Mouse (Mus musculus) yolk sac, embryonic 10.5 days (tissue): Measurements from ENCODE around the gene Lypd4.
"Not testable (repeated sequence)": the region's sequence is repeated elsewhere in the genome, so short reads cannot be mapped to it uniquely, and the experiment has no call there.

Source experiments
- DNase-seq: peaks from one replicate; pipeline ENCODE4 v3.0.0-alpha.2; 2017; ENCODE audit warnings: low spot score

Gene Lypd4

DNA sequence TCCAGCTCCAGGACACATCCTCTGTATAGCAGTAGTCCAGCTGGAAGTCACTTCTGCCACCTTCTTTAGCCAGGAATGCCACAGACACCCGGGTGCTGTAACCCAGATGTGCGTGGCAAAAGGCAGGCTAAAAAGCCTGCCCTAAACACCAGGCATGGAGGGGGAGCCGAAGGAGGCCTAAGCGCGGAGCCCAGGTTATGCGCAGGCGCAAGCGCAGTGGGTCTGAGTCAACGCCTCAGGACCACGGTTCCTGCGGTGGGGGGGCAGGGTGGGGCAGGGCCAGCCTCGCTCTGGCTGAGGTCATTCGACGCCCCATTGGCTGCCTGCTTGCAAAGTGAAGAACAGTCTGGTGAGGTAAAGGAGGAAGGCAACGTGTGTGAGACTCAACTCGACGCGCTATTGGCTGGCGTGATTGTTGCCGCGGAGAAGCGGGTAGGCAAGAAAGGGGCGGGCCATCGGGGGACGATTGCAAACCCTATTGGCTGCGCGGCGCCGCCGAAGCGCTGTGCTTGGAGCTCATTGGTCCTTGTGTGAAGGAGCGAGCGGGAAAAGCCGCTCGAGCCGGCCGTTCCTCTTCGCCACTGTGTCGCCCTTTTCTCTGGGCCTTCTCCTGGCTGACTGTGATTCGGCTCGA is at the start of gene Lypd4, which contains the start of gene Dmrtc2:
Gene Lypd4, minus strand, starts transcription at position 410 of the 634 bp plus-strand sequence.
Gene Dmrtc2, plus strand, starts transcription at position 526 of the 634 bp plus-strand sequence.
- DNase-seq = no peak

DNA sequence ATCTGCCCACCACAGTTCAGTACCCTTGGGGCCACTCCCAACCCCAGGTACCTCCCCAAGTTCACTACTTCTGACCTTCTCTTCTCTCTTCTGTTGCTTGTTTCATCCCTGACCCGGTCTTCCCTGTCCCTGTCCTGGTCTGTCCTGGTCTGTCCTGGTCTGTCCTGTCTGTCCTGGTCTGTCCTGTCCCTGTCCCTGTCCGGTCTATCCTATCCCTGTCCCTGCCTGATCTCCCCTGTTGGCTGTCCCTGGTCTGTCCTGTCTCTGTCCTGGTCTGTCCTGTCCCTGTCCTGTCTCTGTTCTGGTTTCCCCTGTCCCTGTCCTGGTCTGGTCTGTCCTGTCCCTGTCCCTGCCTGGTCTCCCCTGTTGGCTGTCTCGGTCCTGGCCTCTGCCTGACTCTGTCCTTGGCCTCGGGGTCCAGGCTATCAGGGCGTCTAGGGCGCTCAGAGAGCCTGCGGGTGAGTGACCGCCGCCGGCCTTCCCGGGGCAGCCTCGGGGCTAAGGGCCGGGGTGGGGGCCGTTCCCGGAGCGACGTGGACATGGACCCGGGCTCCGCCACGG is 49.1 kb upstream of the Lypd4 start:
- DNase-seq = no peak

DNA sequence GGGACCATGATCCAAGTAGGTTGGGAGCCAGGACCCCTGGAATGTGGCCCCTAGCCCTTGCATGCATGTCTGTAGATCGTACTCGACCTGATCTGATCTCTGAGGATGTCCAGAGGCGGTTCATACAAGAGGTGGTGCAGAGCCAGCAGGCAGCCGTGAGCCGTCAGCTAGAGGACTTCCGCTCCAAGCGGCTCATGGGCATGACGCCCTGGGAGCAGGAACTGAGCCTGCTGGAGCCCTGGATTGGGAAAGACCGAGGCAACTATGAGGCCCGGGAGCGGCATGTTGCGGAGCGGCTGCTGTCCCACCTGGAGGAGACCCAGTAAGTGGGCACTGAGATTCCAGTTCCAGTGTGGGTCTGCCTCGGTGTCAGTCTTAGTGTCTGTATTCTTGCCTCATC is 42.7 kb upstream of the Lypd4 start:
- no peak for DNase-seq

DNA sequence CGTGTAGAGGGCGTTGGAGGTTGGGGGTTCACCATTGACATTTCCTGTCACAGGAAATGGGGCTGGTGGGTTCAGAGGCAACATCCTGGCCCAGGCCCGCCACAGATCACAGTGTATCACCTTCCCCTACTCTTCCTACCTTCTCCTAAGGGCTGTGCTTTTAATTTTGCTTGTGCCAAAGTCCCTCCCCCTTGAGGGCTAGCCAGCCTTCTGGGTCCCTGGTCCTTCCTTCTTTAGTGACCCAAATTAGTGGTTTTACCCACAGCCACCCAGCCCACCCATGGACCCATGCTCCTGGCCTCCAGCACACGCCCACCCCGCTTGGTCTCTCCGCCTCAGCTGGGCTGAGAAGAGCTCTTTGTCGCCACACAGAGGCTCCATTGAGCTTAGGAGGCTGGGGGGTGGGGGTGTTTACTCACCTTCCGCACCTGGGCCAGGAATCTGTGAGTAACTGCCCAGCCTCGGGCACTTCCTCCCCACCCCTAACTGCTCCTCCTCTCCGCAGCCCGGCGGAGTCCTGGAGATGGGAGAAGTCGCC is 37.5 kb upstream of the Lypd4 start:
- DNase-seq = no peak

DNA sequence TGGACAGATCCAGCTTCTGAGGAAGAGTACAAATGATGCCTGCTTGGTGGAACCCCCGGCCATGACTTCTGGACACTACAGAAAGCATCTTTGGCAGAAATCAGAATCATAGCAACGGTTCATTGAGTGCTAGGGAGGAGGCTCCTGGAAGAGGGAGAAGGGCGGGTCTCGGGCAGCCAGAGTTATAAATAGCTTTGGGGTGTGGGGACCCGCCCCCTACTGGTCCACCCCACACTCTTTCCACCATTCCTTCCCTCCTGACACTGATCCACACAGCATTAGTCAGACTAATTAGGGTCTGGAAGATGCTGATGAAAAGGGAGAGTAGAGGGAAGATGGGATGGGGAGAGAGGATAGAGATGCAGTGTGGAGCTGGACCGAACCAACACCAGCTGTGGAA is 36.8 kb upstream of the Lypd4 start:
- no peak for DNase-seq

DNA sequence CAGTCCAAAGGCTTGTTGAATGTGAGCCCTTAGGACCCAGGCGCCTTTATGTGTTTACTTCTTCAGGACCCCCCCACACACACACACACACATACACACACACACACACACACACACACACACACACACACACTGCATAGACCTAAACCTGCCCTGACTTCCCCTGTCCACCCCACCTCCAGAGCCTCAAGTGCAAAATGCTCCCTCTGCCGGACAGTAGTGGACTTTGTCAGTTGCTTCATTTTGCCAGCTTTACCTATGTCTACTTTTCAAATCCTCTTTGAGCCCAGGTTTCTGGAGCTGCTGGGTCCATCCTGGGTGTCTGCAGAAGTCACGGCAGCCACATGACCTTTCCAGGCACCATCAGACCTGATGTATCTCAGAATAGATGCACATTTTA is 35.2 kb upstream of the Lypd4 start:
- DNase-seq = peak; percentile 68

DNA sequence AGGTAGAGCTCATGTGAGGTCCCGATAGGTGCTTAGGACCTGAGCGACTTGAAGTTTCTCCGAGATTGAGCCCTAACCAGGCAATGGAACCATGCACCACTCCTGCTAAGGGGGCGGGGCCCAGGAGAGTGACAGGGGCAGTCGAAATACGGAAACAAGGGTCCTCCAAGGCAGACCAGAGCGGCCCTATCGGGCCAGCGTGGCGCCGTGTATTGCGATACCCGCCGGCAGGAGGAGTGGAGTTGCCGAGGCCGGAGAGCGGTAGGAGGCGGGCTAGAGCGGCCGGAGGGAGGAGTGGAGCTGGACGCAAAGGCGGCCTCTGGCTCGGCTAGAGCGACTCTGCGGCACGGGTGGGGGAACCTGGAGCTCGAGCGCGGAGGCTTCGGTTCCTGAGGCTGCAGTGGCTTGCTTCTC is 34.3 kb upstream of the Lypd4 start:
- peak; percentile 97 for DNase-seq

DNA sequence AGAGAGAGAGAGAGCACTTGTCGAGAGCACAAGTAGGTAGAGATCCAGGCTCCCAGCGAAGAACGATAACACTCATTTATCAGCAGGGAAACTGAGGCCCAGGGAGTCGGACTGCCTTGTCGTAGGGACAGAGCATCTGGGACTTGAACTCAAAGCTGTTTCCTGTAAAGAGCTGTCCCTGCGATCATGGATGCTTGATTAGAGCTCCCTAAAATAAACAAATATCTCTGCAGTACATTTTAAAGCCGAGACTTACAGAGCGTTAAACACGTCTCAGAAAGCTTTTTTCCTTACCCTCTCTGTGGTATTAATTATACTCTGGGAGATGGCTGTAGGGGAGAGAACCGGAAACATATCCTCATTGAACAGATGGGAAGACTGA is 33.7 kb upstream of the Lypd4 start:
- no peak for DNase-seq

DNA sequence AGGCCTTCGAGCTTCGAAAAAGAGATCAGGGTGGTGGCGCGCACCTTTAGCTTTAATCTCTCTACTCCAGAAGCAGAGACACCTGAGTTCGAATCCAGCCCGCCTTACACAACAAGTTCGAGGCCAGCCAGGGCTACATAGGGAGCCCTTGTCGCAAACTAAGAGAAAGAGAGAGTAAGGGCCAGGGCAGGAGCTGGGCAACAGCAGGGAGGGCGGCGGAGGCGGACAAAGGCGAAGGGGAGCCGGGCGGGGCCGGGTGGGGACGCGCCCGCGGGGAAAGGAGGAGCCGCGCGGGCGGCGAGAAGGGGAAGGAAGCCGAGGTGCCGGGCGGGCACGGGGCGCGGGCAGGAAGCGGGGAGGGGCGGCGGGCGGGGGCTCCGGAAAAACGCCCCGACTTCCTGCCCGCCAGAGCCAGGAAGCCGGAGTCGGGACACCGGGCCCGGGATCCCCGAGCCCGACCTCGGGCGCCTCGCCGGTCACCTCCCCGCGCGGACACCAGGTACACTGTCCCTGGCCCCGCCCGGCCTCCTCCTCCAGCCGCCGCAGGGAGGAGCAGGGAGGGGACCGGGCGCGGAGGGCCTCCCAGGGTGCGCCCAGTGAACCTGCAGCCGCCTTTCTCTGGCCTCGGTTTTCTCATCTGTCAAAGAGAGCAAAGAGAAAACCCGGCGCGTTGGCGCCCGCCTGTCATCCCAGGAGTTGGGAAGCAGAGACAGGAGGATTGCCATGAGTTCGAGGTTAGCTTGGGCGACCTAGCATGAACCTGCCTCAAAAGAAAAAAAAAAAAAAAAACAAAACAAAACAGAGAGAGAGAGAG is 33.1 kb upstream of the Lypd4 start, which contains the start of gene Arhgef1:
Gene Arhgef1, plus strand, starts transcription at position 283 of the 814 bp plus-strand sequence.
- peak; percentile 71 for DNase-seq

DNA sequence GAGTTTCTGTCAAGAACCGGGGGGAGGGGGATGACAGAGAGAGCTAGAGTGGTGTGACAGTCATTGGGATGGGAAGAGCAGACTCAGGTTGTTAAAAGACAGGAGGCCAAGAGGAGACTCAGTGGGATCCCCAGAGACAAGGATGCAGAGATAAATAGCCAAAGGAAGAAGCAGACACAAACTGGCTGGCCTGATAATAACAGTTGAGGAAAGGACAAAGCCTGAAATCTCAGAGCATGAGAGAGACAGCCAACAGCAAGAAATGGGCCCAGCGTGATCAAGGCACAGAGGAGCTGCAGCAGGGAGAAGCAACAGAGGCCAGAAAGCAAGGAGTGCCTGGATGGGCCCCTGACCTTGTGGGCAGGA is 32.5 kb upstream of the Lypd4 start:
- DNase-seq = no peak

DNA sequence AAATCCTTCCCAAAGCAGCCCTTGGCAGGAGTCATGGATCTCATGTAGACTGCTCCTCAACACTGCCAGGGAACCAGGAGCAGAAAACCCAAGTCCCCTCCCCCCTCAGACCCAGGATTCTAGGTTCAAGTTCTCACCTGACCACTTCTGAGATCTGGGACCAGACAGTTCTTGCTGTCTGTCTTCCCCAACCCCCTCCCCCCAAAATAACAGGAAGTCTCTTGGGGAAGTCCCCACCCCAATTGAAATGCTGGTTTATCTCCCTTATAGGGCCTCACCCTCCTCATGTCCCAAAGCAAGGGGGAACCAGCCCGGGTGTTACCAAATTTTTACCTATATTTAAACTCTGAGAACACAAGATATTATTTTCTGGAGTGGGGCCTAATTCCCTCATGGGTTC is 32.1 kb upstream of the Lypd4 start:
- no peak for DNase-seq

DNA sequence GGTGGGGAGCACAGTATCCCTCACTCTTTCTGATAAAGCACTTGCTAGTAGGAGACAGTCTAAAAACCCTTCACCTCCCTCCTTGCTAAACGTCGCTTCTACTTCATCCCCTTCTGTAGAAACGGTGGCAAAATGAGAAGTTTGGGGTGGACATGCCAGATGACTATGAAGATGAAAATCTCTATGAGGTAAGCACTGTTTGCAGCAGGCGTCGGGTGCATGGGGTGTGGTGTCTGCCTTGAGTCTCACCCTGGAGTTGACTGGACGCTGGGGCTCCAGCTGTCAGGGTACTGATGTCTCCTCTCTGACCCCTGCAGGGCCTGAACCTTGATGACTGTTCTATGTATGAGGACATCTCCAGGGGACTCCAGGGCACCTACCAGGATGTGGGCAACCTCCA is 31.4 kb upstream of the Lypd4 start:
- no peak for DNase-seq

DNA sequence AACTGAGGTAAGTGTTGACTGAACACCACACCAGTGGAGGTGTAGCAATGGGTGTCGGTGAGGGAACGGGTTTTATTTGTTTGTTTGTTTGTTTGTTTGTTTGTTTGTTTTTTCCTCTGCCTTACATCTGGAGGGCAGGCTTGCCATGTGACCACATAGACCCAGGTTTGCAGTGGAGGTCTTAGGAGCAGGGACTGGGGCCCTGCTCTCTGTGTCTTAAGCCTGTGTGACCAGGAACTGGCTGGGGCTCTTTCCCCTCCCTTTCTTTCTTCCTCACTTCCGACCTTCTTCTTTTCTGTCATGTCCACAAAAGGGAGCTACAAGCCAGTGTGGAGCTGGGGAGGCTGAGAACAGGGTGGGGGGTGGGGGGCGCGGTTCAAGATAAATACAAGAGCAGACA is 28.2 kb upstream of the Lypd4 start:
- no peak for DNase-seq

DNA sequence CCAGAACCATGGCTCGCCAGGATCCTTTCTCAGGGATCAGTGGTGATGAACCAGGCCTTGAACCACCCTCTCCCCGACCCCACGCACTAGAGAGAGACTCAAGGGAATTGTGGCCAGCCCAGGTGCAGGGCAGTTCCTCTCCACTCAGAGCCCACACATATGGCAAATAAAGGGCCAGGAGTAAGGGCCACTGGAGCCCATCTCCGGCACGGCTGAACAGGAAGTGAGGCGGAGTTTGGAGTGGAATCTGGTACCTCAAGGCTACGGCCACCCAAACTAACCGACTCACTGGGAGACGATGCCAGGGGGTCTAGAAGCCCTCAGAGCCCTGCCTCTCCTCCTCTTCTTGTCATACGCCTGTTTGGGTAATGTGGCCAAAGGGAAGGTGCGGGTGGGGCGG is 27.5 kb upstream of the Lypd4 start, which contains the start of gene Cd79a:
Gene Cd79a, plus strand, starts transcription at position 158 of the 400 bp plus-strand sequence.
- no peak for DNase-seq

DNA sequence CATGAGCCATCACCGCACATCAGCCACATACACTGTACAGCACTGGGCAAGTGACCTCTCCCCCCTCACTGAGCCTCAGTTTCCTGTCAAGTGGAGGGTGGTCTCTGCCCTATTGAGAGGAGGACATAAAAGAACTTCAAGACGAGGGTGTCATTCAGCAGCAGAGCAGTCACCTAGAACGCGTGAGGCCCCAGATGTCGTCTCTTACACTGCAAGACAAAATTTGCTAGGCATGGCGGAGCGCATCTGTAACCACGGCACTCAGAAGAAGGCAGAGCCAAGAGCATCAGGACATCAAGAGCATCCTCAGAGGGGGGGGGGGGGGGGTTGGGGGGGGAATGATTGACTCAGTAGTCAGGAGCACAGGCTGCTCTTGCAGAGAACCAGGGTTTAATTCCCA is 26.5 kb upstream of the Lypd4 start:
- DNase-seq = no peak

DNA sequence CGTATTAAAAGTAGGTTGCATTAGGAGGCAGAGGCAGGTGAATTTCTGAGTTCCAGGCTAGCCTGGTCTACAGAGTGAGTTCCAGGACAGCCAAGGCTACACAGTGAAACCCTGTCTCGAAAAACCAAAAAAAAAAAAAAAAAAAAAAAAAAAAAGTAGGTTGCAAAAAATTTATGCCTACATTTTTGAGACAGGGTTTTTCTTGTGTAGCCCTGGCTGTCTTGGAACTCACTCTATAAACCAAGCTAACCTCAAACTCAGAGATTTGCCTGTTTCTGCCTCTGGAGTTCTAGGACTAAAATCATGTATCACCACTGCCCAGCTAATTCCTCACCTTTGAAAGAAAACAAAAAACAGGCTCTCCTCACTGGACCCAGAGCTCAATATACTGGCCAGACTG is 26.0 kb upstream of the Lypd4 start:
- DNase-seq = not testable (repeated sequence)

DNA sequence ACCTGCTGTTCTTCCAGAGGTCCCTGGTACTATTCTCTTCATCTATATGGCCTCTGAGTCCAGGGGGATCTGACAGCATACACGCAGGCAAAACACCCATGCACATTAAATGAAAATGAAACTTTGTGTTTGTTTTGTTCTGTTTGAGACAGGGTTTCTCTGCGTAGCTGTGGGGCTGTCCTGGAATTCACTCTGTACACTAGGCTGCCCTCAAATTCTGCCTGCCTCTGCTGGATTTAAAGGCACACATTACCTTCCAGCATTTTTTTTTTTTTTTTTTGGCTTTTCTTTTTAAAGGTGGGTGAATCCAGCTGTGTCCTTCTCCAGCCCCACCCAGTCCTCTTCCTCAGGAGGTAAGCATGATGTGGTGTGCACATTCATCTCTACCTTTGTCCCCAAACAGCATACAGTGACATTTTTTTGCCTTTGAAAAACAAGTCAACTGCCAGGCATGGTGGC is 22.4 kb upstream of the Lypd4 start:
- no peak for DNase-seq

DNA sequence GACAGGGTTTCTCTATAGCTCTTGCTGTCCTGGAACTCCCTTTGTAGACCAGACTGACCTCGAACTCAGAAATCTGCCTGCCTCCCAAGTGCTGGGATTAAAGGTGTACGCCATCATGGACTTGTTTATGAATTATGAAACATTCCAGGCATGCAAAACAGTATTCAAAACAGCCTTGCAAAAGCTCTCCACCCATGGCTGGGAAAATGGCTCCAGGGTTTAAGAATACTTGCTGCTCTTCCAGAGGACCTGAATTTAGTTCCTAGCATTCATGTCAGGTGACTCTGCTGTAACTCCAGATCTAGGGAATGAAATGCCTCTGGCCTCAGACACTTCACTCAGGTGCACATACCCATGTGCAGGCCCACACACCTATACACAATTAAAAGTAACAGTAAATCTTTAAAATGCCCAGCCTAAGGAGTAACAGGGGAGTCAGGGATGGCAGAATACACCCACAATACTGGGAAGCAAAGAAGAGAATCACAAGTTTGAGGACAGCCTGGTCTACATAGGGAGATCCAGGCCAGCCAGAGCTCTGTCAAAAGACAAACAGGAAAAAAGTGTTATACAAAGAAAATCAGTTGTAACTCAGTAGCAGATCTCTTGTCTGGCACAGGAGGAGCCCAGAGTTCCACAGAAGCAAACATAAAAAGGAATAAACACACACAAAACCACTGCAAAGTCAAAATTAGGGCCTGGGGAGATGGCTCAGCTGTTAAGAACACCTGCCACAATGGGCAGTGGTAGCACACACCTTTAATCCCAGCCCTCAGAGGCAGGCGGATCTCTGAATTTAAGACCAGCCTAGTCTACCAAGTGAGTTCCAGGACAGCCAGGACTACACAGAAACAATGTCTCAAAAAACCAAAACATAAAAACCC is 21.7 kb upstream of the Lypd4 start:
- no peak for DNase-seq

DNA sequence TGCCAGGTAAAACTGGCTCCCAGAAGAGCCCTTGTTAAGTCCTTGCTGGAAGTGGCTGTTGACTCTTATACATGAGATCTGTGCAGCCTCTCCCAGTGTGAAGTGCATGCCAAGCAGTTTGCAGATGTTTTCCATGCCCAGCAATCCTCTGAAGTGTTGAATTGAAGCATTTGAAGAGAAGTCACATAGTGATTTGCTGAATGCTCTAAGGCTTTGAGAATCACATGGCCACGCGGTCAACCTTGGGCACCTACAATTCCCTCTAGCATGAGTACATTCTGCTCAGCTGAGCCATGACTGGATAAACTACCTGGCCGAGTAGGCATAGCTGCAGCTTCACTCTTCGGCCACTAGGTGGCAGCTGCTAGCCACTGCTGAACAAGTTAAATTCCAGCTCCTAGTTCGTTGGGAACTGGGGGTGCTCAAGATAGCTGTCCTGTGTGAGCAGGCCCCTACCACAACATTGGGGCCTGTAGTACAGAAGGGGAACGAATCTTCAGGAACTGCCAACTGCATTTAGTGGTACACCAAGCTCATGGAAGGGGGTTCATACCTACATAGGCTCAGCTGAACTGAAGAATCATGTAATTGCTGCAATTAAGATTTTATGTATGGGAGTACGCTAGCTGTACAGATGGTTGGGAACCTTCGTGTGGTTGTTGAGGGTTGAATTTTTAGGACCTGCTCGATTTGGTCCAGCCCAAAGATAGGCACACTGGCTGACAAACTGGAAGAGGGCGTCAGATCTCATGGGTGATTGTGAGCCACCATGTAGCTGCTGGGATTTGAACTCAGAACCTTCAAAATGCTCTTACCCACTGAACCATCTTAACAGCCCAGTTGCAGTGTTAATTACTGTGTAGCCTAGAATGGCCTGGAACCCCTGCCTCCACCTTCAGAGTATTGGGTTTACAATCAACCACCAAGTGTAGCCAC is 20.8 kb upstream of the Lypd4 start:
- peak; percentile 79 for DNase-seq

DNA sequence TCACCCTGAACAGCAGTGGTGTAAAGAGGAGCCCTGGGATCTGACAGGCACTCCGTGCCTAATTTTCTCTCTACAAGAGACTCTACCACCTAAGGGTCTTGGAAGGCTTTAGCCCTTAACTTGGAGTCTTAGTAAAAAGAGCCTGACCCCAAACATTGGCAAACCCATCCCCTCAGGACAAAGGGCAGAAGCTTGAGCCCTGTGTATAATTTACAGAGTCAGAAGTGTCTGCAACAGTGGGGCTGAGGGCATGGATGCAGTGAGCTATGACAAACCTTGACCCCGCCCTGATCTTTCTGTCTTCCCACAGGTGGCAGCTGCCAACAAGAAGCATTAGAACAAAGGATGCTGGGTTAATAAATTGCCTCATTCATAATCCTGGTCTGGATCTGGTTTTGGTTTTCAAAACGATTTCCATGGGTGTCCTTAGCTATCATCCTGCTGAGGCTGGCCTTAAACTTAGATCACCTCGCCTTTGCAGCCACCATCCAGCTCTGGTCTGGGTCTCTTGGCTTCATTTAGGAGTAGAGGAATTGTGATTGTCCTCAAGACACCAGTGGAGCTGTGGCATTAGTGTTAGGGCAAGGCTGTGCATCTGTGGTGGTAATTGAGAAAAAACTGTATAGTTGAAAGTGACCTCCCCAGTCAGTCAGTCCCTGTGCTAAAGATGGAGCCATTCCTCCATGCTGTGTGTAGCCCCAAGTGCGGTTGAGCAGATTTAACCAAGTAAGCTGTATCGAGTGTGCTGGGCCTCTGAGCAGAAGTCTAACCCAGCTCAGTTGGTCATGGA is 19.9 kb upstream of the Lypd4 start:
- DNase-seq = peak; percentile 28
